Mouse (Mus musculus) embryonic facial prominence, embryonic 15.5 days (tissue): ENCODE results near the gene Gpc6. TPM values are rescaled to one million over a fixed set of nuclear protein-coding genes. Genes with fewer than 3 reads are reported as not detected.

ENCODE experiments used
- ATAC-seq: fragments of 200-750 bp; cut with Nextera tagmentation; 2 replicates; pipeline ENCODE4 v1.8.0; 2017; ENCODE audit warnings: low read depth, moderate TSS enrichment; ENCODE audit not compliant: insufficient number of reproducible peaks, low FRiP score, low TSS enrichment
- H3K27ac ChIP-seq: fragments of 300-500 bp; sonication (generic); replicated peaks from 2 replicates; pipeline ENCODE4 v1.5.1; 2015; ENCODE audit warnings: mild to moderate bottlenecking, inconsistent platforms
- H3K27me3 ChIP-seq: fragments of 300-500 bp; sonication (generic); 2 replicates; pipeline ENCODE4 v1.6.1; 2015; ENCODE audit warnings: inconsistent platforms
- H3K36me3 ChIP-seq: fragments of 300-500 bp; sonication (generic); 2 replicates; pipeline ENCODE4 v1.6.1; 2015; ENCODE audit warnings: mild to moderate bottlenecking, inconsistent platforms
- H3K4me1 ChIP-seq: fragments of 300-500 bp; sonication (generic); 2 replicates; pipeline ENCODE4 v1.6.1; 2015; ENCODE audit warnings: inconsistent platforms
- H3K4me2 ChIP-seq: fragments of 300-500 bp; sonication (generic); replicated peaks from 2 replicates; pipeline ENCODE4 v1.6.1; 2015; ENCODE audit warnings: mild to moderate bottlenecking, inconsistent platforms
- H3K4me3 ChIP-seq: fragments of 300-500 bp; sonication (generic); replicated peaks from 2 replicates; pipeline ENCODE4 v1.5.1; 2015; ENCODE audit warnings: mild to moderate bottlenecking, inconsistent platforms
- H3K9ac ChIP-seq: fragments of 300-500 bp; sonication (generic); 2 replicates; pipeline ENCODE4 v1.6.1; 2015; ENCODE audit warnings: inconsistent platforms
- H3K9me3 ChIP-seq: fragments of 300-500 bp; sonication (generic); replicated peaks from 2 replicates; pipeline ENCODE4 v1.6.1; 2016; ENCODE audit warnings: inconsistent platforms
- WGBS: fragments of 180-500 bp; shearing (Covaris S2); methylation state at CpG from one replicate; pipeline ENCODE4 v1.1.7; 2015; 5-methylcytosine and 5-hydroxymethylcytosine counted together
- polyA plus RNA-seq: library from polyadenylated mRNA; unstranded; fragments of >200 nt; fragmentation: Nextera tagmentation; extraction: Ambion mirVana; gene quantifications from 2 replicates; pipeline ENCODE4 v1.2.1, GENCODE M21; 2015

The Gpc6 gene
- polyA plus RNA-seq, 1 experiment from 2014 or later: 42.3 TPM

DNA sequence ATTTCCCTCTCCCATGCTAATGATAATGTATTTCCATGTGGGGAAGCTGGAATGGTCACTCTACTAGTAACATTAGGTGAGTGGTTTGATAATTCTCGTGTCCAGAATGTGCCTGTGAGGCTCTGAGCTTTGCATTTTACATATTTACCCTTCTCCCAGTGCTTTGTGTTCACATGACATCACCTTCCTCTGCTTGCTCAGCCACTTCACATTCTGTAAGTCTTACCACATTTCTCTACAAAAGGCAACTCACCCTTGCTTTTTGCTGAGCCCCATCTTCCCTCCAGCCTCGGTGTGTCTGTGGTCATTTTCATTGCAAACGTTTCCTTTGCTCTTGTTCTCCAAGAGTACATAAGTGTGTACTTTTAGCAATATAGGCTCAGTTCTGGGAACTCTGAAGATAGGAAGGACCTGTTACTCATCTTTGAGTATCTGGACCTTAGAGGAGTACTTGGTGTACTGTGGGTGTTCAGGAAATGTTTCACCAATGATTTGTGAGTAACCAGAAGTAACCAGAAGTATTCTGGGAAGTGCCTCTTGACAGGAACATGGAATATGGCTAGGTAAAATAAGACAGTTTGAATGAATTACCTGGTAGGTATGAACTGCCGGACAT lies 145.5 kb downstream of the Gpc6 start:
- no peak overlapping the region for H3K4me2 ChIP-seq
- H3K27ac ChIP-seq: no peak overlapping the region
- H3K4me1 ChIP-seq: no peaks in the 10 kb centered on the region
- 87% methylated on average over 4 of the region's 4 CpGs for WGBS
- H3K27me3 ChIP-seq: no peaks in the 10 kb centered on the region
- H3K9me3 ChIP-seq: no peaks in the 10 kb centered on the region
- no peak overlapping the region for H3K4me3 ChIP-seq
- H3K36me3 ChIP-seq: no peaks in the 10 kb centered on the region
- H3K9ac ChIP-seq: no peak overlapping the region
- ATAC-seq: no peak

DNA sequence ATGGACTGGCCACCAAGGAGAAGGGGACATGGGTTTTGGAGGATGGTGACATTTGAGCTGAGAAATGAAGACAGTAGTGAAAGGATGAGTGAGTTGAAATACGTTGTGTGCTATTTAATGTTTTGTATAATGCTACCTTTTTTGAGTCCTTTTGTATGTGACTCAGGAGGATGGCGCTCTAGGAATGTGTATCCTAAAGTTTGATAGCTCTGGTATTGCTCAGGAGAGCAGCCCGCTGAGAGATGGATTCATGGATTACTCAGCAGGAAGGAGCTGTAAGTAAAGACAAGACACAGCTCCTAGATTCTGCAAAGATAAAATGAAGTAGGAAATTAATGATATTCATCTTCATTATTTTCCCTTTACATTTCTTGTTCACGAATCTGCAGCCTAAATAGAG lies 168.5 kb downstream of the Gpc6 start:
- H3K9ac ChIP-seq: no peak overlapping the region
- WGBS: 79% methylated on average over 4 of the region's 4 CpGs
- no peaks in the 10 kb centered on the region for H3K4me1 ChIP-seq
- H3K36me3 ChIP-seq: no peaks in the 10 kb centered on the region
- ATAC-seq: no peak
- H3K27ac ChIP-seq: no peak overlapping the region
- H3K27me3 ChIP-seq: no peaks in the 10 kb centered on the region
- no peaks in the 10 kb centered on the region for H3K9me3 ChIP-seq
- H3K4me2 ChIP-seq: no peak overlapping the region
- H3K4me3 ChIP-seq: no peak overlapping the region

DNA sequence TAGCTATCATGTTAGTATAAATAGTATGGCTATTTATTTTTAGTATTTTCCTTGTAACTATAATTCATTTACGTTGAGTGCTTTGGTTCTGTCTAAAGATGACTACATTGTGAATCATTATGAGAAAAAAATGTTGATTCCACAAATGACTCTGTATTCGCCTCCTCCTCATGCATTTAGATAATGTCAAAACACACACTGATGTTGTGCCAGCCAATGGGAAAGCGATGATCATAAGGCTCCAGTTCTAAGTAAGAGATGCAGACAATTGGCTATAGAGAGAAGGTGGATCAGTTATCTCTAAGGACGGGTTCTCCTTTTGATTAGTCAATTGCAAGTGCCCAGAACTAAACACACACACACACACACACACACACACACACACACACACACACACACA lies 181.8 kb downstream of the Gpc6 start:
- Histone ChIP-seq H3K36me3 (no peaks in the 10 kb centered on the region), H3K27ac (no peak overlapping the region), H3K27me3 (no peaks in the 10 kb centered on the region), H3K9me3 (no peaks in the 10 kb centered on the region), H3K4me1 (no peaks in the 10 kb centered on the region), H3K4me2 (no peak overlapping the region), H3K9ac (no peak overlapping the region), H3K4me3 (no peak overlapping the region)
- WGBS: 85% methylated on average over 4 of the region's 4 CpGs
- ATAC-seq: no peak

DNA sequence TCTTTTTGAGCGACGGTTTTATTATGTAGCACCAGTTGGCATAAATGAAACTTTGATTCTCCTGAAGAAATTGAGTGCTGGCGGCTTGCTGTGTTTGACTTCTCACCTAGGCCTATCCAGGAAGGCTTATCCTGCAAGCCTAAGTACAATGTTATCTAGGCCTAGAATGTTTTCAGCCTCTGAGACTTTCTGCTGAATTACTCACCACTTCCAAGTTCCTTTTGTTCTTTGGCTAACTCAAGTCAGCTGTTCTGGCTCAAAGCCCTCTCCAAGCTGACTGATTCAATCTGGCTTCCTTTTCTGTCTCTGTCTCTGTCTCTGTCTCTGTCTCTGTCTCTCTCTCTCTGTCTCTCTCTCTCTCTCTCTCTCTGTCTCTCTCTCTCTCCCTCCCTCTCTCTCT lies 188.0 kb downstream of the Gpc6 start:
- WGBS: 91% methylated on average over 3 of the region's 3 CpGs
- Histone ChIP-seq H3K27ac (no peak overlapping the region), H3K9ac (no peak overlapping the region), H3K4me2 (no peak overlapping the region), H3K36me3 (no peaks in the 10 kb centered on the region), H3K9me3 (no peaks in the 10 kb centered on the region), H3K4me3 (no peak overlapping the region), H3K4me1 (no peaks in the 10 kb centered on the region), H3K27me3 (no peaks in the 10 kb centered on the region)
- no peak for ATAC-seq

DNA sequence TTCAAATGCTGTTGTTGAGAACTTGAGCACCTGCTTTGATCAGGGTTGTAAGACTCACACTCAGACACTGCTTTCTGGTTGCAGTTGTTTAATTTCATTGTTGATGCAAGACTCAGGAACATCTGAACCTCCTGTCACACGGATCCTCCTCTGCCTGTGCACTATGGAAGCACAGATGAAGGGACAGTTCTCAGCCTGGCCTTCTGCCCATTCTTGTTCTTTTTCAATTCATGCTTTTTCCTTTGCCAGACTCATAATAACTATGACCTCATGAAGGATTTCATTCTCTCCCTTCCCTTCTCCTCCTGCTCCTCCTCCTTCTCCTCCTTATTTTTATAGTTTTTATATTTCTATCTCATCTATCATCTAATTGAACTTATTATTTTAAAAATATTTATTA lies 196.9 kb downstream of the Gpc6 start:
- no peaks in the 10 kb centered on the region for H3K36me3 ChIP-seq
- no peak for ATAC-seq
- H3K4me3 ChIP-seq: no peak overlapping the region
- no peaks in the 10 kb centered on the region for H3K4me1 ChIP-seq
- WGBS: 45% methylated on average over 1 of the region's 1 CpGs
- no peak overlapping the region for H3K27ac ChIP-seq
- no peak overlapping the region for H3K9ac ChIP-seq
- H3K27me3 ChIP-seq: no peaks in the 10 kb centered on the region
- no peaks in the 10 kb centered on the region for H3K9me3 ChIP-seq
- no peak overlapping the region for H3K4me2 ChIP-seq

DNA sequence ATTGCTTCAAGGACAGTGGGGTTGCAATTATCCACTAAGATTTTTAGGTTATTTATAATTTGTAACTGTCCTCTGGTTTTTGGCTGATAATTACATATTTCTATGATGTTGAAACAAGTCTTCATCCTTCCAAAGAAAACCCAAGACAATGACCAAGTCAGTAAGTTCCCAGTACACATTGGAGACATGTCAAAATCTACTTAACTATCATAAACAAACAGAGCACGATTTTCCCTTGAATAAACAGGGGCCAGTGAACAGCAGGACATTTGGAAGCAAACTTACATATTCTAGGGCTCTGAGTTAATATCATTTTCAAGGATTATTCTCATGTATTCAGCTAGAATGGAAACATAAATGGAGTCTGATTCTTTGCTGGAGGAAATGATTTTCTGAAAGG lies 205.2 kb downstream of the Gpc6 start:
- H3K9ac ChIP-seq: no peak overlapping the region
- 65% methylated on average over 1 of the region's 1 CpGs for WGBS

DNA sequence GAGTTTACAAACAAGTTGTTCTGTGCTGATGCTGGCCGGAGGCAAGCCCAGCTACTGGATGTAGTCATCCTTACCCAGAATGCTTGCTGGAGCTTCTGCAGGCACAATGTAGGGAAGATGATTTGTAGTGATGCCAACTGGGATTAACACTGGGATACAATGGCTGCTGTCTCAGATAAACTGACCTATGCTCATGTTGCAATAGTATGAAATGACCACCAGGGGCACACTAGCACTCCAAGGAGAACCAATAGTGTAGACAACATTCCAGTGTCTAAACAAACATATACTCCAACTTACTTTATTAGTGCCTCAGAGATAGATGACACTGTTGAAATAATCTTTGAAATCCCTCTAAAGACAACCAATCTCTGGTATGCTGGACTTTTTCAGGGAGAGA lies 206.2 kb downstream of the Gpc6 start:
- Histone ChIP-seq H3K27me3 (no peaks in the 10 kb centered on the region), H3K27ac (no peak overlapping the region), H3K36me3 (no peaks in the 10 kb centered on the region), H3K4me2 (no peak overlapping the region), H3K4me1 (no peaks in the 10 kb centered on the region), H3K9ac (no peak overlapping the region), H3K9me3 (no peaks in the 10 kb centered on the region), H3K4me3 (no peak overlapping the region)
- 92% methylated on average over 1 of the region's 1 CpGs for whole genome bisulfite sequencing
- ATAC-seq: no peak

More for the DNA sequence above, 205.2 kb downstream of the Gpc6 start:
- H3K4me1 ChIP-seq: no peaks in the 10 kb centered on the region
- H3K9me3 ChIP-seq: no peaks in the 10 kb centered on the region
- no peak overlapping the region for H3K4me3 ChIP-seq
- no peaks in the 10 kb centered on the region for H3K36me3 ChIP-seq
- H3K27me3 ChIP-seq: no peaks in the 10 kb centered on the region
- H3K4me2 ChIP-seq: no peak overlapping the region
- H3K27ac ChIP-seq: no peak overlapping the region
- ATAC-seq: no peak

DNA sequence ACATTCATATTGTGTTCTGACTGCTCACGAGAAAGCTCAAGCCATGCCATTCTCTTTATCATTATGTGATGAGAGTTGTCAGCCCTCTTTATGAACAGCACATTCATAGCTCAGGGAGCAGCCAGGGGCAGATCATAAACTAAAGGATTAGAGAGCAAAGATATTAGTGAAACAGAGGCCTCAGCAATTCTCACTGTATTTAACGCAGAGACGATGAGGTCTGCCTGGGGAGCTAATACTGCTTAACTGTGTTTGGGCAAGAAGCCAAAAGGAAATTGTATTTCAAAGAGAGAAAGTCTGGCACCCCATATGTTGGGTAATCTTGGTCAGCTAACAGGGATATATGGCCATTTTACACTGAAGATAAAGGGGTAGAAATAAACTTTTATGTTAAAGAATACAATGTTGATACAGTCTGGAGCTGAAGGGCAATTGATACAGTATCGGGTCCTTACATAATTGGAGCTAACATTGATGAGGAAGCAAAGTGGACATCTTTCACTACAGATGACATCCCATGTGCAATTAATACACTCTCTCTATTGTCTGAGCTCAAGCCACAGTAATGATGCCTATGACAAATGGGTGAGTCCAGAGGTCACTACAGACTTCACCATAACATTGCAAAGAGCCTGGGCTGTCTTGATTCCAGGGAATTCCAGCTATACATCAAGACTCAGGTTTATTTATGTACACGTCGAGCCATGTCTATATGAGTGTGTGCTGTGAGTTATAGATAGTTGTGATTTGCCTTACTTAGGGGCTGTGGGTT lies 216.1 kb downstream of the Gpc6 start:
- no peak overlapping the region for H3K4me3 ChIP-seq
- H3K9me3 ChIP-seq: no peaks in the 10 kb centered on the region
- H3K4me1 ChIP-seq: peaks cover 5% of the 10 kb centered on the region; the same call in 1 of the 2 replicates
- no peaks in the 10 kb centered on the region for H3K27me3 ChIP-seq
- 58% methylated on average over 6 of the region's 6 CpGs for WGBS
- no peak overlapping the region for H3K27ac ChIP-seq
- no peak for ATAC-seq
- no peak overlapping the region for H3K4me2 ChIP-seq
- no peaks in the 10 kb centered on the region for H3K36me3 ChIP-seq
- no peak overlapping the region for H3K9ac ChIP-seq

DNA sequence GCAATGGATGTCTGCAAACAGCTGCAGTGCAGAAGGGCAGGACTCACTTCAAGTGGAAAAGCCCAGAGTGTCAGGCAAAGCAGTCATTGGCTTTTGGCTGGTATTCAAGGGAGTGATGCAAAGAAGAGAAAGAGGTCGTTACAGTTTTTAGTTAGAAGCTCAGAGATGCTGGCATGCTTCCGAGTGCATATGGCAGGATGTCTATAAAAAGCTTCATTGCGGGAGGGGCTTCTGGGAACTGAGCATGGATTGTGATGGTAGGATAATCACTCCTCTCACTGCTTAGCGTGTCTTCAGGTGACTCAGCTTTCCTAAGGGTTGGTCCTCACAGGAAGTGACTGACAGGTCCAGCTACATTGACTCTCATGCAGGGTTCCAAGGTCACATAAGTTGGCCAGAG lies 221.0 kb downstream of the Gpc6 start:
- 31% methylated on average over 4 of the region's 4 CpGs for WGBS
- no peaks in the 10 kb centered on the region for H3K36me3 ChIP-seq
- H3K9me3 ChIP-seq: no peaks in the 10 kb centered on the region
- no peak overlapping the region for H3K4me2 ChIP-seq
- ATAC-seq: 0 out of 2 replicates have a peak, but pooled peaks have one; percentile 15
- peaks cover 6% of the 10 kb centered on the region; the same call in 1 of the 2 replicates for H3K4me1 ChIP-seq
- peak overlapping the region; percentile 13; the same call in 1 of the 2 replicates for H3K27ac ChIP-seq
- no peaks in the 10 kb centered on the region for H3K27me3 ChIP-seq
- H3K4me3 ChIP-seq: no peak overlapping the region
- H3K9ac ChIP-seq: no peak overlapping the region

DNA sequence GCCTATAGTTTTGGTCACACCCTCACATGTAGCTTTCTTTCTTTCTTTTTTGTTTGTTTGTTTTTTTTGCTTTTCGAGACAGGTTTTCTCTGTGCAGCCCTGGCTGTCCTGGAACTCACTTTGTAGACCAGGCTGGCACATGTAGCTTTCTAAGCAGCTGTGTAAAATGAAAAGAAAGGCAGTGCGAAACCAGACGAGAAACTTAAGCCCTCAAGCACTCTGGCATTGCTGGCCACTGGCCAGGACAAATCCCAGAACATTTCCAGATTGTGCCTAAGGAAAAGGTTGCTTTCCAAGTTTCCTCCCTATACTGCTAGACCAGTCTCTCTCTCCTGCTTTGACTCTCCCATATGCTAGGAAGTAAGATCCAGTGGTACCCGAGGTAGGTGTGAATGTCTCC lies 221.6 kb downstream of the Gpc6 start:
- Histone ChIP-seq H3K4me3 (no peak overlapping the region), H3K4me2 (no peak overlapping the region), H3K9me3 (no peaks in the 10 kb centered on the region), H3K27me3 (no peaks in the 10 kb centered on the region), H3K4me1 (peaks cover 6% of the 10 kb centered on the region; the same call in 1 of the 2 replicates), H3K36me3 (no peaks in the 10 kb centered on the region), H3K9ac (no peak overlapping the region), H3K27ac (0 out of 2 replicates have a peak overlapping the region, but pooled peaks have one; percentile 13)
- ATAC-seq: 0 out of 2 replicates have a peak, but pooled peaks have one; percentile 39
- WGBS: 41% methylated on average over 4 of the region's 4 CpGs

DNA sequence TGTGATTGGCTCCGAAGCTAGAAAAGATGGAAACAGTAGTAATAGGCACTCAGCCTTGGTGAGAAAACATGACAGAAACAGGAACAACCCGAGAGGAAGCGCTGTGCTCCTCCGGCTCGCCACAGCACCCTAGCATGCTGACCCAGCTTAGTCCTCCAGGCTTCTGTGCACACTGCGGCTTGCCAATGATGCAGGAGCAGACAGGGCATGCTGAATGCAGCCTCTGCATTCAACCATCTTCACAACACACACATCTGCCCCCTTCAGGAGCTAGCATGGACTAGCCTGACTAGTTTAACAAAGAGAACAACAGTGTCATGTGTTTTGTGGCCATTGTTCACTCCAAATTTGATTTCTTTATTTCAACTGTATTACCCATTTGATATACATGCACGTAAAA lies 226.5 kb downstream of the Gpc6 start:
- H3K9me3 ChIP-seq: no peaks in the 10 kb centered on the region
- no peak overlapping the region for H3K27ac ChIP-seq
- H3K4me3 ChIP-seq: no peak overlapping the region
- H3K4me1 ChIP-seq: 0 out of 2 replicates have a peak, but pooled peaks cover 3% of the 10 kb centered on the region
- H3K36me3 ChIP-seq: no peaks in the 10 kb centered on the region
- no peak for ATAC-seq
- no peak overlapping the region for H3K9ac ChIP-seq
- H3K4me2 ChIP-seq: no peak overlapping the region
- 88% methylated on average over 7 of the region's 7 CpGs for WGBS
- H3K27me3 ChIP-seq: no peaks in the 10 kb centered on the region
